In the genomic region with DNA sequence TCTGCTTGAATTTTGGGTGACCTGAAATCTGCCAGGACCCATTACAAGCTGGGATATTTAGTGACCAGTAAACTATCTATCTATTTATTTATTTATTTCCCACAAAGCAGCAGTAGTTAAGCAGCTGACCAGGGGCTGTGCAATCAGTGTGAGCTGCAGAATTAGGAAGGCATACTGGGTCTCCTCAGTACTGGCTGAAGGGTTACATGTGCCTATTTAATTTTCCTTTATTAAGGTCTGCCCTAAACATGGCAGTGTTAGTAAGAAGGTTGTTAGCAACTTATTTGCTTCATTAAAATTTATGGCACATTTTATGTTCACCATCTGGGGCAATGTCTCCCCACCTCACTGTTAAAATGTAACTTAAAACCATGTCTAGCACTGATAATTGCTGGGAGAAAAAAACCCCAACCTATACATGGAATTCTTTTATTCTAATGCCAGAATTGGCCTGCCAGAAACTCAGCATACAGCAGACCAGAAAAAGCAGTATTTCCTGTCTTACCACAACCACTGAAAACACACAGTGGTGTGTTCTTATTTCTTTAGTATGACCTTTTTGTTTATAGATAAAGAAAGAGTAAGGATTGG, we compare ENCODE assay signal across 20 mouse cellular contexts.
DNase-seq lines count a peak whose midpoint lies in the region; ATAC-seq and TF ChIP-seq lines count a peak whose summit lies in the region.
"Had no signal": no experiment of that assay in that cellular context is flagged by ENCODE, and none has a peak within 500 bp of the region (broad histone marks: within the 10 kb centered on the region; RNA-seq: fewer than 3 reads in every experiment).

No protein-coding gene starts in this region.

- H3K27ac ChIP-seq in kidney, embryonic 14.5 days (ENCODE audit: low read depth, low read length) = no peak overlapping the region
- H3K27ac ChIP-seq in neural tube, embryonic 12.5 days = no peak overlapping the region
- H3K27ac ChIP-seq in limb, embryonic 12.5 days = peak overlapping the region; percentile 74
- H3K27ac ChIP-seq in gastrocnemius, adult 2 months = no peak overlapping the region
- H3K27ac ChIP-seq: embryonic facial prominence, embryonic 15.5 days; heart, adult 2 months; intestine, embryonic 15.5 days; liver, embryonic 12.5 days had no signal

- H3K4me3 ChIP-seq in kidney, embryonic 14.5 days (ENCODE audit: low read length) = no peak overlapping the region
- H3K4me3 ChIP-seq in neural tube, embryonic 12.5 days = no peak overlapping the region
- no peak overlapping the region for H3K4me3 ChIP-seq in limb, embryonic 12.5 days (replicated peaks)
- H3K4me3 ChIP-seq in gastrocnemius, adult 2 months = no peak overlapping the region
- H3K4me3 ChIP-seq: embryonic facial prominence, embryonic 15.5 days; heart, adult 2 months; intestine, embryonic 15.5 days; liver, embryonic 12.5 days had no signal

- 0 out of 2 replicates have a peak, but pooled peaks have one; percentile 49 for ATAC-seq in kidney, embryonic 14.5 days (ENCODE audit: low FRiP score, low TSS enrichment)
- 0 out of 2 replicates have a peak, but pooled peaks have one; percentile 34 for ATAC-seq in neural tube, embryonic 12.5 days (ENCODE audit: low FRiP score, low read depth)
- ATAC-seq in limb, embryonic 12.5 days (ENCODE audit: insufficient number of reproducible peaks, insufficient read depth, low FRiP score, low TSS enrichment, low read depth) = peak; percentile 97
- ATAC-seq: activated CD4-positive, CD25-positive, alpha-beta regulatory T cell, adult 4 months; intestine, embryonic 15.5 days; liver, embryonic 12.5 days; lung, postnatal 0 days; Patski had no signal

- no peak for DNase-seq in kidney, postnatal 25 days
- no peak for DNase-seq in neural tube, embryonic 10.5 days (ENCODE audit: extremely low spot score, low spot score)
- no peak for DNase-seq in MN1 (ENCODE audit: low spot score)
- DNase-seq in gastrocnemius, adult 2 months = no peak
- DNase-seq: adrenal gland, postnatal 14 days; cerebellum, adult 18-20 months; cerebellum, postnatal 36 days; gastrocnemius, postnatal 10 days; heart, adult 2 months; kidney, postnatal 4 days; thymus, postnatal 4 days had no signal

- TF ChIP-seq CTCF in gastrocnemius, adult 2 months (IDR thresholded peaks at IDR 0.05) = no peak

- no peak overlapping the region for H3K4me2 ChIP-seq in kidney, embryonic 14.5 days (replicated peaks; ENCODE audit: low read depth, low read length)
- H3K4me2 ChIP-seq in neural tube, embryonic 12.5 days (replicated peaks) = no peak overlapping the region
- H3K4me2 ChIP-seq in limb, embryonic 12.5 days = no peak overlapping the region
- H3K4me2 ChIP-seq: embryonic facial prominence, embryonic 15.5 days; intestine, embryonic 15.5 days; liver, embryonic 12.5 days had no signal

- H3K9me3 ChIP-seq in kidney, embryonic 14.5 days (ENCODE audit: control insufficient read depth, low read length) = no peaks in the 10 kb centered on the region
- H3K9me3 ChIP-seq in neural tube, embryonic 12.5 days = no peaks in the 10 kb centered on the region
- peaks cover 4% of the 10 kb centered on the region; the same call in 1 of the 2 replicates for H3K9me3 ChIP-seq in limb, embryonic 12.5 days
- H3K9me3 ChIP-seq: embryonic facial prominence, embryonic 15.5 days; intestine, embryonic 15.5 days; liver, embryonic 12.5 days had no signal

- intact Hi-C loops in gastrocnemius, adult 2 months (cut with DNase I) = no loop called here

- H3K9ac ChIP-seq in kidney, embryonic 14.5 days (ENCODE audit: low read depth, low read length) = no peak overlapping the region
- no peak overlapping the region for H3K9ac ChIP-seq in neural tube, embryonic 12.5 days
- H3K9ac ChIP-seq in limb, embryonic 12.5 days (replicated peaks) = no peak overlapping the region
- H3K9ac ChIP-seq: embryonic facial prominence, embryonic 15.5 days; intestine, embryonic 15.5 days; liver, embryonic 12.5 days had no signal

- H3K36me3 ChIP-seq in kidney, embryonic 14.5 days (ENCODE audit: control insufficient read depth, insufficient read depth, low read length) = no peaks in the 10 kb centered on the region
- H3K36me3 ChIP-seq in neural tube, embryonic 12.5 days = no peaks in the 10 kb centered on the region
- no peaks in the 10 kb centered on the region for H3K36me3 ChIP-seq in limb, embryonic 12.5 days
- H3K36me3 ChIP-seq: embryonic facial prominence, embryonic 15.5 days; intestine, embryonic 15.5 days; liver, embryonic 12.5 days had no signal

- H3K4me1 ChIP-seq in kidney, embryonic 14.5 days (ENCODE audit: control insufficient read depth, insufficient read depth, low read length) = no peaks in the 10 kb centered on the region
- peaks cover 9% of the 10 kb centered on the region for H3K4me1 ChIP-seq in neural tube, embryonic 12.5 days
- peaks cover 13% of the 10 kb centered on the region for H3K4me1 ChIP-seq in limb, embryonic 12.5 days (replicated peaks)
- H3K4me1 ChIP-seq: embryonic facial prominence, embryonic 15.5 days; intestine, embryonic 15.5 days; liver, embryonic 12.5 days had no signal

- H3K27me3 ChIP-seq in kidney, embryonic 14.5 days (ENCODE audit: control insufficient read depth, insufficient read depth, low read length) = no peaks in the 10 kb centered on the region
- no peaks in the 10 kb centered on the region for H3K27me3 ChIP-seq in neural tube, embryonic 12.5 days (replicated peaks)
- H3K27me3 ChIP-seq in limb, embryonic 12.5 days = no peaks in the 10 kb centered on the region
- H3K27me3 ChIP-seq: embryonic facial prominence, embryonic 15.5 days; intestine, embryonic 15.5 days; liver, embryonic 12.5 days; Patski had no signal

Comparison
In these comparisons a context has a peak if more than half of its experiments do, and no peak if none do; other contexts are left out.
1. ATAC-seq: peak in every context shown above with its lines; median percentile 97 in limb, embryonic 12.5 days; 49 in kidney, embryonic 14.5 days; 34 in neural tube, embryonic 12.5 days.